Mouse (Mus musculus): ENCODE results near the gene Vars. TPM values are rescaled to one million over a fixed set of nuclear protein-coding genes. Genes with fewer than 3 reads are reported as not detected.
A peak's percentile ranks its signal among the peaks of the same experiment; 100 is the strongest.

Gene Vars
- polyA plus RNA-seq (2015; fragmentation: Nextera tagmentation; extraction: Ambion mirVana), result 24.6 and 24.7 TPM in 2 replicates

DNA sequence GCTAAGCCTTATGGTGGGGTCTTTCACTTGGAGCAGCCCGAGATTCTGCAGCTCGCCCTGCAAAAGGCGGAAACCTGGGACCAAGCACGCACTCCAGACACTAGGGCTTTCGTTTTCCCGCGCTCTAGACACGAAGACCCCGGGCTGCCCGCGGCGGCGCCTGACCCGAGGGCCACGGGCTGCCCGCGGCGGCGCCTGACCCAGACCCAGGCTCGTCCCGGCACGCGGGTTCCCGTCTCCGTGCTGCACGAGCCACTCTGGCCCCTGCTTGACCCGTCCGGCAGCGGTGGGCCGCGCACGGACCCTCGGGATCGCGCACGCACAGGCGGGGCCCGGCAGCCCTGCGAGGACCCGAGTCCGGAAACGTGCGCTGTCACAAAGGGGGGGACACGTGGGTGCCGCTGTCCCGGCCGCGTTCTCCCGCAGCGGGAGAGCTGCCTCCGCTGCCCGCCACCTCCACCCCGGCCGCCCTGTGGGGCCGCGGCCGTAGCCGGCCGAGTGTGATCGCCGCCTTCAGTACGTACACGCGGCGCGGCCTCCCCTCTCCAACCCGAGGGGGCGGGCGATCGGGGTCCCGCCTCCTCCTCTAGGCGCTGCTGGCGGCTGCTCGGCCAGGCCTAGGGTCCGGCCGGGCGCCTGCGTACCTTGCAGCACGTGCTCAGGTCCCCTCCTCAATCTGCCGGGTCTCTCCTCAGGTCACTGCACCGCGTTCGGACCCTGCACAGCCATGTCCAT lies at the start of gene Vars:
Gene Vars, plus strand, starts transcription at position 271 of the 735 bp plus-strand sequence.
- Histone ChIP-seq H3K9me3 (ENCODE audit: low read length) (no peaks in the 10 kb centered on the region), H3K36me3 (ENCODE audit: insufficient read depth, low read length) (no peaks in the 10 kb centered on the region), H3K4me1 (ENCODE audit: insufficient read depth, low read depth, low read length) (peaks cover 21% of the 10 kb centered on the region), H3K4me2 (replicated peaks; ENCODE audit: low read depth, low read length) (peak within 1 kb of the TSS; percentile 99), H3K4me3 (ENCODE audit: low read depth, low read length) (peak within 1 kb of the TSS; percentile 81), H3K27me3 (replicated peaks; ENCODE audit: insufficient read depth, low read length) (no peaks in the 10 kb centered on the region), H3K27ac (ENCODE audit: low read length) (peak within 1 kb of the TSS; percentile 98), H3K9ac (replicated peaks; ENCODE audit: low read depth) (peak within 1 kb of the TSS; percentile 82)
- peak; percentile 86 for DNase-seq (ENCODE audit: low spot score)
- peak; percentile 87 for ATAC-seq
- under 1% methylated on average over 59 of the region's 83 CpGs for WGBS
- TF ChIP-seq CTCF (IDR thresholded peaks at IDR 0.05), result peak; percentile 1
- TF ChIP-seq EP300 (IDR thresholded peaks at IDR 0.05), result 0 out of 2 replicates have a peak, but pooled peaks have one; percentile 21

DNA sequence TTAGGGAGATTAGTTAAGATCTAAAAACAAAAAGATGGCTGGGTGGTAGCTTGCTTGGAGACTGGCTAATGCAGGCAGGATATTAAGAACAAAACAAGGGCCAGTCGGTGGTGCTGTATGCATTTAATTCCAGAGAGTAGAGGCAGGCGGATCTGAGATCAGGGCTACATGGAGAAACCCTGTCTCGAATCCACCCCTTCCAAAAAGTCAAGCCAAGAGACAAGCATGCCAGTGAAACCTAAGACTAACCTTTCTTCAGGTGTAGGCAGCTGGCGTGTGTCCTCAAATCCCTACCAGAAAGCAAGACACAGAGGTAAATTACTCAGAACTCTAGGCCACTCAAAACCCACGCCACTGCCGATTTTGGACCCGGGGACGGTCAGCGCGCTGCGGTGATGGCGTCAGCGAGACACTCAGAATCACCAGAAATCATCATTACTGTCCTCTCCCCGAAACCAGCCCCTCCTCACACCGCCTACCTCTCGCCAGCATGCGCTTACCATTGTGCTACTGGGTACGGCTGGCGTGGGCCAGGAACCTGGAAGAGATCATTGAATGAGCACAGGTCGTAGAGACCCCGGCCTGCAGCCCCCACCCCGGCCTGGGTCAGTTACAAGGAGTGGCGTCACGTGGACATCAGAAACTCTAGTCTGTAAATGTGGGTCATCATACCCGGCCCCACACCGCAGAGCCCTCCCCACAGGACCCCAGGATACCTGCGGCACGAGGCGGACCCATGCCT lies 49.0 kb upstream of the Vars start:
- Histone ChIP-seq H3K36me3 (ENCODE audit: insufficient read depth, low read length) (no peaks in the 10 kb centered on the region), H3K4me3 (ENCODE audit: low read depth, low read length) (peak overlapping the region; percentile 69), H3K9ac (replicated peaks; ENCODE audit: low read depth) (peak overlapping the region; percentile 61), H3K9me3 (ENCODE audit: low read length) (no peaks in the 10 kb centered on the region), H3K27ac (ENCODE audit: low read length) (peak overlapping the region; percentile 54), H3K27me3 (replicated peaks; ENCODE audit: insufficient read depth, low read length) (no peaks in the 10 kb centered on the region), H3K4me2 (replicated peaks; ENCODE audit: low read depth, low read length) (peak overlapping the region; percentile 96), H3K4me1 (ENCODE audit: insufficient read depth, low read depth, low read length) (peaks cover 6% of the 10 kb centered on the region; the same call in 1 of the 2 replicates)
- TF ChIP-seq EP300 (IDR thresholded peaks at IDR 0.05) (no peak), CTCF (IDR thresholded peaks at IDR 0.05) (no peak)
- ATAC-seq (no peak), DNase-seq (ENCODE audit: low spot score) (no peak)
- WGBS, result 0% methylated on average over 29 of the region's 29 CpGs

DNA sequence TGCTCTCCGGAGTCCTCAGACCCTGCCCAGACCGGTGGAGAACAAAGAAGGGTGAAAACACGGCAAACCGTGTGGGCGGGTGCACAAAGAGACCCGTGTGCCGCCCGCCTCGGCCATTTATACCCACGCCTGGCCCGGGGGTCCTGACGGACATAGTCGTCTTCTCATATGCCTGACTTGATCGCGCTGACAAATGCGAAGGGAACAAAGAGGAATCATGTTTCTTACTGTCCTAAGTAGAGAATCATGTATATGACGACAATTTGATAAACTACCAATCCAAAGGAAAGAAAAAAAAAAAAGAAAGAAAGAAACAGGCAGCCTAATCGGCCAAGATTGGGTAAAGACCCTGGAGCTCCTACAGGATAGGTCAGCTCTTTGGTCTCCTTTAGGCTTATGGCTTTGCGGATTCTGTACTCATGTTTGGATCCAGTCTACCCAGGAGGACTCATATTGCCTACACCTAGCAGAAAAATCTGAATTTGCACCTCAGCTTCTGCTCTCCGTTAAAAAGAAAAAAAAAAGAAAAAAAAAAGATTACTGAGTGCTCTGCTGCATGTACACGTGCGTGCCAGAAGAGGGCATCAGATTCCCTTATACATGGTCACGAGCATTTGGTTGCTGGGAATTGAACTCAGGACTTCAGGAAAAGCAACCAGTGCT lies 48.3 kb upstream of the Vars start:
- WGBS, result under 1% methylated on average over 23 of the region's 23 CpGs
- peak; percentile 85 for ATAC-seq
- DNase-seq (ENCODE audit: low spot score), result peak; percentile 89
- H3K4me1 ChIP-seq (ENCODE audit: insufficient read depth, low read depth, low read length), result peaks cover 6% of the 10 kb centered on the region; the same call in 1 of the 2 replicates
- peak overlapping the region; percentile 69 for H3K4me3 ChIP-seq (ENCODE audit: low read depth, low read length)
- H3K27ac ChIP-seq (ENCODE audit: low read length), result peak overlapping the region; percentile 54
- no peaks in the 10 kb centered on the region for H3K9me3 ChIP-seq (ENCODE audit: low read length)
- TF ChIP-seq CTCF (IDR thresholded peaks at IDR 0.05) (peak; percentile 83), EP300 (IDR thresholded peaks at IDR 0.05) (peak; percentile 95)
- H3K27me3 ChIP-seq (replicated peaks; ENCODE audit: insufficient read depth, low read length), result no peaks in the 10 kb centered on the region
- peak overlapping the region; percentile 96 for H3K4me2 ChIP-seq (replicated peaks; ENCODE audit: low read depth, low read length)
- H3K36me3 ChIP-seq (ENCODE audit: insufficient read depth, low read length), result no peaks in the 10 kb centered on the region
- H3K9ac ChIP-seq (replicated peaks; ENCODE audit: low read depth), result peak overlapping the region; percentile 61

DNA sequence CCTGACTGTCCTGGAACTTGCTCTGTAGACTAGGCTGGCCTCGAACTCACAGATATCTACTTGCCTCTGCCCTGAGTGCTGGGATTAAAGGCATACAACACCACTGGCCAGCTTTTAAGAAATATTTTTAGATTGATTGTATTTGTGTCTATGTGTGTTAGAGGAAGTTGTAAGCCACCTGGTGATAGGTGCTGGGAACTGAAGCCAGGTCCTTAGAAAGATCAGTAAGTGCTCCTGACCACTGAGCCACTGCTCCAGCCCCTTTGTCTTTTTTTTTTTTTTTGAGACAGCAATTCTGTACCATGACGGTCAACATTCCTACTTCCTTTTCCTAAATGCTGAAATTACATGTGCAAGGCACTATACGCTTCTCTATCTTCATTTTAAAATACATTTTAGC lies 47.5 kb upstream of the Vars start:
- Histone ChIP-seq H3K9ac (replicated peaks; ENCODE audit: low read depth) (no peak overlapping the region), H3K27ac (ENCODE audit: low read length) (no peak overlapping the region), H3K27me3 (replicated peaks; ENCODE audit: insufficient read depth, low read length) (no peaks in the 10 kb centered on the region), H3K4me1 (ENCODE audit: insufficient read depth, low read depth, low read length) (peaks cover 6% of the 10 kb centered on the region; the same call in 1 of the 2 replicates), H3K4me2 (replicated peaks; ENCODE audit: low read depth, low read length) (no peak overlapping the region), H3K9me3 (ENCODE audit: low read length) (no peaks in the 10 kb centered on the region), H3K36me3 (ENCODE audit: insufficient read depth, low read length) (no peaks in the 10 kb centered on the region), H3K4me3 (ENCODE audit: low read depth, low read length) (no peak overlapping the region)
- no peak for ATAC-seq
- TF ChIP-seq EP300 (IDR thresholded peaks at IDR 0.05) (no peak), CTCF (IDR thresholded peaks at IDR 0.05) (no peak)
- WGBS, result 81% methylated on average over 3 of the region's 3 CpGs
- DNase-seq (ENCODE audit: low spot score), result no peak

DNA sequence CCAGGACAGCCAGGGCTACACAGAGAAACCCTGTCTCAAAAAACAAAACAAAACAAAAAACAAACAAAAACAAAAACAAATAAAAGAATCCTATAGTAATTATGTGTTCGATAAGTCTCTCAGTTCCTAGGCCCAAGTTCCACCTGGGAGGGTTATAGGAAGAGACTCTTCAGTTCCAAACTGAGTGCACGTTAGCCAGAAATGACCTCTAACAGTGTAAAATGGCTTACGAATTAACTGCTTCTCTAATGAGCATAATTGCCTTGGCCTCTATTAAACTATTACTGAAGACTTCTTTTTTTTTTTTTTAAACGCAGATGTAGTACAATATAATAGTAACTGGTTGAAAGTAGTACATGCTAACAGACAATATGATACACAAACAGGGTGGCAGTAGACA lies 46.9 kb upstream of the Vars start:
- ATAC-seq, result no peak
- TF ChIP-seq CTCF (IDR thresholded peaks at IDR 0.05) (no peak), EP300 (IDR thresholded peaks at IDR 0.05) (no peak)

DNA sequence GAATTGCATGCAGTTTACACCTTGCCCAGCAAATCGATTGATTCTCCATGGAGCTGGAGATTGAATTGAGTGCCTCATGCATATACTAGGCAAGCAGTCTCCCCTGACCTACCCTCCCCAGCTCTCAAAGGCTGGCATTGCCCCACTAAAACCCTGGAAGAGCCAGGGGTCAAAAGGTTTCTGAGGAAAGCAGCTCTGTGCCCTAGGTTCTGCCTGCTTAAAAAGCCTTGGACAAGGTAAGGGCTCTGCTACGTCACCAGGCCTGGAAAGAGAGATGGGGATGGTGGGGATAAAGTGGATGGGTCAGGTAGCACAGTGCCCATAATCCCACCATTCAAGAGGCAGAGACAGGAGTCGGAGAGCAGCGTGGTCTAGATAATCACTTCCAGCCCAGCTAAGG lies 46.0 kb upstream of the Vars start:
- Histone ChIP-seq H3K27me3 (replicated peaks; ENCODE audit: insufficient read depth, low read length) (no peaks in the 10 kb centered on the region), H3K9ac (replicated peaks; ENCODE audit: low read depth) (no peak overlapping the region), H3K27ac (ENCODE audit: low read length) (no peak overlapping the region), H3K4me2 (replicated peaks; ENCODE audit: low read depth, low read length) (no peak overlapping the region), H3K4me3 (ENCODE audit: low read depth, low read length) (no peak overlapping the region), H3K36me3 (ENCODE audit: insufficient read depth, low read length) (no peaks in the 10 kb centered on the region), H3K9me3 (ENCODE audit: low read length) (no peaks in the 10 kb centered on the region), H3K4me1 (ENCODE audit: insufficient read depth, low read depth, low read length) (peaks cover 6% of the 10 kb centered on the region; the same call in 1 of the 2 replicates)
- no peak for TF ChIP-seq CTCF (IDR thresholded peaks at IDR 0.05)
- no peak for TF ChIP-seq EP300 (IDR thresholded peaks at IDR 0.05)
- DNase-seq (ENCODE audit: low spot score) (no peak), ATAC-seq (no peak)
- WGBS, result 77% methylated on average over 4 of the region's 4 CpGs

More for the DNA sequence above, 46.9 kb upstream of the Vars start:
- 93% methylated on average over 4 of the region's 4 CpGs for WGBS
- H3K4me3 ChIP-seq (ENCODE audit: low read depth, low read length), result no peak overlapping the region
- no peak overlapping the region for H3K27ac ChIP-seq (ENCODE audit: low read length)
- H3K4me1 ChIP-seq (ENCODE audit: insufficient read depth, low read depth, low read length), result peaks cover 6% of the 10 kb centered on the region; the same call in 1 of the 2 replicates
- no peaks in the 10 kb centered on the region for H3K9me3 ChIP-seq (ENCODE audit: low read length)
- DNase-seq (ENCODE audit: low spot score), result no peak
- H3K36me3 ChIP-seq (ENCODE audit: insufficient read depth, low read length), result no peaks in the 10 kb centered on the region
- no peak overlapping the region for H3K4me2 ChIP-seq (replicated peaks; ENCODE audit: low read depth, low read length)
- no peaks in the 10 kb centered on the region for H3K27me3 ChIP-seq (replicated peaks; ENCODE audit: insufficient read depth, low read length)
- H3K9ac ChIP-seq (replicated peaks; ENCODE audit: low read depth), result no peak overlapping the region

Measured in lung, postnatal 0 days (tissue).